Mouse (Mus musculus) frontal cortex, adult (tissue): Measurements from ENCODE around the gene Cadm4.
"Not testable (repeated sequence)": the region's sequence is repeated elsewhere in the genome, so short reads cannot be mapped to it uniquely, and the experiment has no call there.

Experiments
- ATAC-seq: cut with Nextera tagmentation; 2 replicates; pipeline ENCODE4 v1.9.2; 2017; ENCODE audit warnings: mild to moderate bottlenecking, moderate library complexity, mixed read lengths; ENCODE audit not compliant: low TSS enrichment

Cadm4 gene

DNA sequence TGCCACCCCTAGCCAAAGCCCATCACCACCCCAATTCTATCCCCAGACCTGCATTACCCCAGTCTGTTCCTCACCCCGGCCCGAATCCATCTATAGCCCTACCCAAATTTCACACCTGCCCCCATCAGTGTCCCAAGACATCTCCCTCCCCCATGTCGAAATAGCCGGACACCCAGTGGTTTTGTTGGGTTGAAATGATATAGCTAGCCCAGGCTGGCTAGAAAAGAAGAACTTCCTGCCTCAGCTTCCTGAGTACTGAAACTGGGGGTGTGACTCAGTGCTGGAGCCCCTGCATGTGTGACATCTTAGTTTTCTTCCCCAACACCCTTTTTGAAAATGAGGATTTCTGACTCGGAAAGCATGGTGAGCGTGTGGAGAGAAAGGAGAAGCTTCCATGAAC lies 15.0 kb upstream of the Cadm4 start:
- no peak for ATAC-seq

DNA sequence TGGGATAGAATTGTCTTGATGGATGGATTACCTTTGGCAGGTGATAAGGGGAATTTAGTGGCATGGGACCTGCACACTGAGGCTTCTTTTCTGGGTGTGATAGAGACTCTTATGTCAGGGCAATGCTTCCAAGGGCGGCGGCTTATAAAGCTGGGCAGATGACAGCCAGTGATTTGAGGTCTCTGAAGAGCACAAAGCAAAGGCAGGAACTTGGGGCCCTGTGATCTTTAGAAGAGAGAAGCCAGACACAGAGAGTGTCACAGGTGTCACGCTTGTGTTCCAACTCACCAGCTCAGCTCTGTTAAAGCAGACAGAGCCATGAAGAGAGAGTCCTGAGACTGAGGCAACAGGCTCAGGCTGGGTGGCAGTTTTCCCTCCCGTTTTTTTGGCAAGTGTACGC lies 13.9 kb upstream of the Cadm4 start:
- no peak for ATAC-seq

DNA sequence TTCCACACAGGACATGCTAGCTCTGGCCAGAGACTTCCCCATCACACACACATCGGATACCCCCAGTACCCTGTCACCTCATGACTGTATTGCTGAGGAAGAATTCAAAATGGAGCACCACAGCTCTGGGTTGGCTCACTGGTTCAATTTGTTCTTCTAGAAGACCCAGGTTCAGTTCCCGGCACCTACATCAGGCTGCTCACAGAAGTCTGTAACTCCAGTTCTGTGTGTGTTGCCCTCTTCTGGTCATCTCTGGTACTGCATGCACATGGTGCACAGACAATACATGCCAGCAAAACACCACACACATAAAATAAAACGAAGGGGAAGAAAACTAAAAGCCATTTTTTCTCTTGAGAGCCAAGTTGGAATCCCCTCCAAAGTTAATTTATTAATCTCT lies 12.7 kb upstream of the Cadm4 start:
- ATAC-seq, result no peak

DNA sequence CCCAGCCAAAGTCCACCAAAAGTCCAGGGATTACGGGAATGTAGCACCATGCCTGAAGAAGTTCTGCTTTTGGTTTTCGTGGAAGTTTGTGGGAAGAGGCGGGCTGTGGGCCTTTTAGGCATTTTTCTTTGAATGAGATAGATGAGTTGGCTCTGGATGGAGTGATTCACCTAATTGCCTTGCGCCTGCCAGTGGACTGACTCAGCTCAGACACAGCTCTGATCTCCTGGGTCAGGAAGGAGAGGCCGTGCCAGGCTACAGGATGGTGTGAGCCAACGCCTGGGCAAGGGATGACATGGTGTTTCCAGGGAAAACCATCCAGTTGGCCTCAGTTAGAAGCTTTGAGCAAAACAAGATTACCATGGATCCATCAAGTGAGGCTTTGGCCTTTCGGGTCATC lies 11.5 kb upstream of the Cadm4 start:
- ATAC-seq, result no peak

DNA sequence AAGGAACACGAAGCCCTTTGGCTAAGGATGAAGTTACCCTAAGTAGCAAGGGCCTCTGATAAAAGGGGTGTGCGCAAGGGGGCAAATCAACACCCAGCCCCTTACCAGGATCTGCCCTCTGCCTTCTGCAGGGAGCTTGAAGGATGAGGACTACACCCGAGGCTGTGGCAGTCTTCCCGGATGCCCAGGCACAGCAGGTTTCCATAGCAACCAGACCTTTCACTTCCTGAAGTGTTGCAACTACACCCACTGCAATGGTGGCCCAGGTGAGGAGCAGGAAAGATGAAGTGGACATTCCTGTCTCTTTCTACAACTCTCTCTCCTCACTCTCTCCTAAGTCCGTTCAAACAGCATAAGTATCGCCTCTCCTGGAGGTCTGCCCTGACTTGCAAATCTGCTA lies 9.4 kb upstream of the Cadm4 start:
- no peak for ATAC-seq

DNA sequence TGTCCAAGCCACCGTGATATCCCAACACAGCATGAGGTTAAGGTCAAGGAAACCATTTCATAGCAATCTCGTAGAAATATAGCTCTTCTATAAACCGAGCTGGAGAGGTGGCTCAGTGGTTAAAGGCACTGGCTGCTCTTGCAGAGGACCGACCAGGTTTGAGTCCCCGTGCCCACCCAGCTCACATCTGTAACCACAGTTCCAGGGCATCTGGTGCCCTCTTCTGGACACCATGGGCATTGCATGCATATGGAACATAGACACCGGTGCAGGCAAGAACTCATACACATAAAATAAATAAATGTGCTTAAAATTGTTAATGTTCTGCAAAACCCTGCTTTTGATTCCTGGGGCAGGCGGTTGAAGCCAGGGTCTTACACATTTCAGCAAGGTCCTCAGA lies 8.9 kb upstream of the Cadm4 start:
- no peak for ATAC-seq

DNA sequence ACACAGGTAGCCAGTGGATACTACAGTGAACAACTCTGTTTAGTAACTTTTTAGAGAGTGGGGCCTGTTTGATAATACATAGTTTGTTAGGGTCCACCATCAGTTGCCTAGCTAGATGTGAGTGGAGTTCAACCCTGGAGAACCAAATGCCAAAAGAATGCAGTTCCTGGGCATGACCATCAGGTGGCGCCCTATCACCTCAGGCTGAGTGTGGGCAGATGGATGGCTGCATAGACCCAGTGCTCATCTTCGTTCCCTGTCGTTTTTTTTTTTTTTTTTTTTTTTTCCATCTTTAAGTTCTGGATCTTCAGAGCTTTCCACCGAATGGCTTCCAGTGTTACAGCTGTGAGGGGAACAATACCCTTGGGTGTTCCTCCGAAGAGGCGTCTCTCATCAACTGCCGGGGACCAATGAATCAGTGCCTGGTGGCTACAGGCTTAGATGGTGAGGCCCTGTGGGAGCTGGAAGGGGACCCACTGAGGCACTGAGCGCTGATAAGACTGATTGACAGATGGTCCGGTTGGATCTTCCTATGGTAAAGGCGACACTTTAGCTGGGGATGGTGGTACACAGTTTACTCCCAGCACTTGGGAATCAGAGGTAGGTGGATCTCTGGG lies 7.8 kb upstream of the Cadm4 start:
- peak; percentile 46 for ATAC-seq

DNA sequence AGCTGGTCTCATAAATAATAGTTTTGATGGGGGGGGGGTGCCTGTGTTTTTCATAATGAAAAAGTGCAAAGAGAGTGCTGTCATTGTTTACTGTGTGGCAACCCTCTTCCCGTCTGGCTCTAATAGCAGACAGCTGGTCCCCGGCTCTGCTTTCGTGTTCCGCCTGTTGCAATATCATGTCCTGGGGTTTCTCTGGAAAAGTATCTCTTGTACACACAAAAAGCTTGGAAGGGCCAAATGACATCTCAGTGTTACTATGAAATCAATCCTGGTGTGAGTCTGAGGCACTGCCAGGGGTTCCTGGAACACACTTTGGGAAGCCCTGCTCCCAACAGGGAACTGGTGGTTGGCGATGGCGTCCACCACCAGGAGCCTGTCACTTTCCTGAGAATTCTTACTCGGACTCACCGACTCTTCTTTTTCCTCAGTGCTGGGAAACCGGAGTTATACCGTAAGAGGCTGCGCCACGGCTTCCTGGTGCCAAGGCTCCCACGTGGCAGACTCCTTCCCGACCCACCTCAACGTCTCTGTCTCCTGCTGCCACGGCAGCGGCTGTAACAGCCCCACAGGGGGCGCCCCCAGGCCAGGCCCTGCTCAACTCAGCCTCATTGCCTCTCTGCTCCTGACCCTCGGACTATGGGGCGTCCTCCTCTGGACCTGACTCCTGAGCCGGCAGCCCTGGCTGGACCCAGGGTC lies 6.9 kb upstream of the Cadm4 start:
- no peak for ATAC-seq

DNA sequence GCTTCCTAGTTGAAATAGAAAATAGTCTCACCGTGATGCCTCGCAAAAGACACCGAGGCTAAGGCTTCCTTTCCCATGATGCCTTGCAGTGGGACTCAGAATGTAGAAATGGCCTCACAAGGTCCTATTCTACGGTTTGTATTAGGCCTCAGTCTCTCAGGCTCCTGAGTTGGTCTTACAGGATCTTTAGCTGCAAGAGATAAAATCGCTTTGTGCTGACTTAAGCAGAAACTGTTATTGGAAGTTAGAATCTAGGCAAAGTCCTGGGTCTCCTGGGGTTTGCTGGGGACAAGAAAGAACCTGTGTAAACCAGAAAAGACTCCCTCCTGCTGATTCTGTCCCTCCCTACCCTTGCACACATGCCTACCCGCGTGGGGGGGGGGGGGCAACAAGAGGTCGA lies 5.5 kb upstream of the Cadm4 start:
- no peak for ATAC-seq

DNA sequence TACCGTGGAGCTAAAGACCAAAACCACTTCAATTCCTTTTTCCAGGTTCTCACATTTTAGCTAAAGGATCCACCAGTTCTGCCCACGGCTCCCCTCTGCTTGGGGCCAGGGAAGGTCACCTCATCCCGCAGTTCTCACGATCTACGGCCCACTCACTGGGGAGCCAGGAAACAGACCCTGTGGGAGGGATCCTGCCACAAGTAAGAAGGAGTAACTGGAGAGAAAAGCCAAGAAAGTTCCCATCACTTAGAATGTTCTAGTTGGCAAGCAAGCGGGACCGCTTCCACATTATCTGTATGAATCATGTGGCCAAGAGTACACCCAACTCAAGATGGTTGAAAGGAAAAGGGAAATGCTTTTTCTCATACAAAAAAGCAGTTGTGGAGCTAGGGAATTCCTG lies 5.0 kb upstream of the Cadm4 start:
- peak; percentile 18 for ATAC-seq

DNA sequence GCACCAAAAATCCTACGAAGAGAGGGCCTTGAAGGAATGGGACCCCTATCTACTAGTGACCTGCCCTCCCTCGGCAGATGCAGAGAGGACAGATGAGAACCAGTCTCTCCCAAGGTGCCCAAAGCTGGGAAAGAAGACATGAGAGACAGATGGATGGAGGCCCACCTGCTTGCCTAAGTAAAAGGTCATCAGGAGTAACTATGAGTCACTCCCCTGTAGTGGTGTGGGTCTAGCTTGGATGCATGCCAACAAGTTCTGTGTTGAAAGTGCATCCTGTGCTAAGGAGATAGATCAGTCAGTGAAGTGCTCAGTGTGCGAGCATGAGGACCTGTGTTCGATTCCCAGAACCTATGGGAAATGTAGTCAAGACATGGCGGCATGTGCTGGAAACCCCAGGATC lies 2.9 kb upstream of the Cadm4 start:
- ATAC-seq, result no peak

DNA sequence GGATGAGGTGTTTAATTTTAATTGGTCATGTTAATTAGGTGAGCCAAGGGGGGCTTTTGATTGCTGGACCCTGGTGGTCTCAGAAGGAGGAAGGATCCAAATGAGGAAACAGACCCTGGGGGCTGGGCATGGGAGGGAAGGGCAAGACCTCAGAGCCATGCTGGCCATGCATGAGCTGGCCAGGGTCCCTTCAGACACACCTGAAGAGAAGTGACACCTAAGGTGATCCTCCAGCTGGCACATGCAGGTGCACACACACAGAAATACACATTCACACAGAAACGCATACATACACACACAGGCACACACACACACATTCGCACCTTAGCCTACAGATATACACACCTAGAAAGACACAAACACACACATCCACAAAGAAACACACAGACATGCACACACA lies 2.1 kb upstream of the Cadm4 start:
- ATAC-seq, result no peak

DNA sequence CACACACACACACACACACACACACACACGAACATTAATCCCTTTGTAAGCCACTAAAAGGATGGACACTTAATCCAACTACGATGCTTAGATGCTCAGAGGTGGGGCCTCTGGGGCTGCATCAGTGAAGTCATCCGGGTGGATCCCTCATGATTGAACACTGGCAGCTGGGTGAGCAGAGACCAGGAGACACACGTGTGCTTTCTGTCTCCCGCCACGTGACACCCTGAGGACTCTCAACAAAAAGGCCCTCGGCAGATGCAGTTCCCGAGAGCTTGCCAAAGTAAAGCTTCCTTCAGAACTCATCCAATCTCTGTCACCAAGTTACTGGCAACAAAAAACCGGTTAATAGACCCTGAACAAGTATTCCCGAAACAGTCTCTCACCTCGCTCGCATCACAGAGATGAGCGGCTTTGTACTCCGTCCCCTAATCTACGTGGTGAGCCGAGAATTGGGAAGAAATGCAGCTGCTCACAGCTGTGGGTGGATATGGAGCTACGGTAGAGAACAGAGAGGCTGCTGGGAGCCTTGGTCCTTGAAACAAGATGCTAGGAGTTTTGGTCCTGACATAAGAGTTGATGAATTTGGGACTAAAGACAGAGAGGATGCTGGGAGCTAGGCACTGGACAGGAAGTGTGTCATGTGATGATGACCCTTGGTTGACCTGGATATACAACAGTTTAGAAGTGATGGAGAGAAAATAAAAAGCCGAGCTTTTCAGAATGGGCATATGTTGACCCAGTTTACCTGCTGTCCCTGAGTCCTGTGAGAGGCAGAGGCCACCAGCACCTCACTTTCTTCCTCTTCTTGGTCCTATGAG lies 1.5 kb upstream of the Cadm4 start:
- ATAC-seq, result no peak

DNA sequence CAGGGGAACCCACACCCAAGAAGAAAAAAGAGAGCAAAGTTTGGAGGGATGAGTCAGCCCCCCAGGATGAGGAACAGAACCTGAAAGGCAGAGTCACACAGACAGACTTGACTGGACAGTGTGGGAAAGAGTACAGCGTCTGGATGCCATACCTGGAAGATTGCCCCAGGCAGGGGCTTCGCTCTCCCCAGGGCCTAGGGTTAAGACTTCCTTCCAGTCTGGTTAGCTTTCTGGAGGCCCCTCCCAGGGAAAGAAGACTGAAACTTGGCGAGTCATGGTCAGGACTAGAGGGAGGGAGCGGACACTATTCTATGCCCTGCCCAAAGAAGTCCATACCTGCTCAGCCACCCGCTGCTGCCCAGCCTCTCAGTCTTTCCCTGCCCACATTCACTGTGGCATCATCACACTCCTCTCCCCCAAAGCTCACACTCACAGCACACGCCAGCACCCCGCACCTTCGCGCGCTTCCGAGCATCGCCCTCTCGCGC lies 793 bp upstream of the Cadm4 start:
- peak; percentile 43 for ATAC-seq

DNA sequence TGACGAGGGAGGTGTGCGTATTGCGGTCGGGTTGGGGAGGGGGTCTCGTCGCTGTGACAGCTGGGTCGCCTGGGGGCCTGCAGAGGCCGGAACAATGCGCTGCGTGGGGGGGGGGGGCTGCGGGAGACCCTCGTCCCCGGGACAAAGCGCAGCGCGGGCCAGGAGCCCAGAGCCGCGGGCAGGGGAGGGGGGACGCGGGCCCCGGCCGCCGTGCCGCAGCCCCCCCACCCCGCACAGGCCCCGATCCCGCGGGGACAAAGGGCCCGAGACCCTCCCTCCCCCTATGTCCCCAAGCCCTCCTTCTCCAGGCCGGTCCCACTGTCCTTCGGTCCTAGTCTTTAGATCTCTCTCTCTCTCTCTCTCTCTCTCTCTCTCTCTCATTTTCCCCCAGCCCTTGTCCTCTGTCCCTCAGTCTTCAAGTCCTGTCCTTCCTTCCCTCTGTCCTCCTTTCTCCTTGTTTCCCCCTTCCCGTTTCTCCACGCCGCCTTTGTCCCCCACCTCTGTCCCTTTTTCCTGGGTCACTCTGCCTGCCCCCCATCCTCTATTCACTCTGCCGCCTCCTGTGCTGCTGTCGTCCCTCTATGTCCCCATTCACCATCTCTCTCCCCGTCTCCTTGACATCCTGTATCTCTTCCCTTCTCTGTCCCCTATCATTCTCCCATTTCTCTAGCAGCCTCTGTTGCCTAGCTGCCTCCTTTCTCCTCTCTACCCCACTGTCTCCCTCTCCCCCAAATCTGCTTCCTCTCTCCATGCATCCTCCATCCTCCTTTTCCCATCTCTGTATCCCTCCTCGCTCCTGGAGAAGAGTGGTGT lies 591 bp downstream of the Cadm4 start:
- no peak for ATAC-seq

DNA sequence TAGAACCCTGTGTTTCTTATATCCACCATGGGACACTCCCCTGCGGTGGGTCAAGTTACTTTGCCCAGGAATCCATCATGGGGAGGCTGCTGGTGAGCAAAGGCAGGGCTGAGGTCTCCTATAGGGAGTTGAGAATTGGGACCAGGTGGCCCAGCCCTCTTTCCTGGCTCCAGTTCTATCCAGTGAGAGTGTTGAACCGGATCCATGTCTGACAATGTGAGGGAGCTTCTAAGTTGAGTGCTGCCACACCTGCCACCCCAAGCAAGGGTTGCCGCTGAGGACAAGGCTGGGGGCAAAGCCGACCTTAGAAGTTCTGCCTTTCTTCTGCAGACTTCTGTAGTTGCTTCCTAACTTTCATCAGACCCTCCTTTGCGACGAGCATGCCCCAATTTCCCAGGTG lies 1.5 kb downstream of the Cadm4 start:
- ATAC-seq, result not testable (repeated sequence)

DNA sequence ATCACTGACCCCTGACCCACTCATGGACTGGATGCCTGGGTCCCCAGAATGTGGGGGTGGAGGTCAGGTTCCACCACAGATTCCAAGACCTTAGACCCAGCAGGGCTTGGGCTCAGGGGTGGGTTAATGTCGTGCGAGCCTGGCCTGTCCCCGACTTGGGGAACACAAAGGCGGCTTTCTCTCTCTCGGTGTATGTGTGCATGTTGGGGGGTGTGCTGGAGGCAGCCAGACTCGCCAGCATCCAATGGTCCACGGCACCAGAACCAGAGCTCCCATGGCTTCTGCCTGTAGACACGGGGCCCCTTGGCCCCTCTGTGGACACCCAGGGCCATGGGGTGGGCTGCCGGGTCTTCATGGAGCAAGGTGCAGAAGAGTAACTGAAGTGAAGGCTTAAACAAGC lies 3.7 kb downstream of the Cadm4 start:
- ATAC-seq, result no peak

DNA sequence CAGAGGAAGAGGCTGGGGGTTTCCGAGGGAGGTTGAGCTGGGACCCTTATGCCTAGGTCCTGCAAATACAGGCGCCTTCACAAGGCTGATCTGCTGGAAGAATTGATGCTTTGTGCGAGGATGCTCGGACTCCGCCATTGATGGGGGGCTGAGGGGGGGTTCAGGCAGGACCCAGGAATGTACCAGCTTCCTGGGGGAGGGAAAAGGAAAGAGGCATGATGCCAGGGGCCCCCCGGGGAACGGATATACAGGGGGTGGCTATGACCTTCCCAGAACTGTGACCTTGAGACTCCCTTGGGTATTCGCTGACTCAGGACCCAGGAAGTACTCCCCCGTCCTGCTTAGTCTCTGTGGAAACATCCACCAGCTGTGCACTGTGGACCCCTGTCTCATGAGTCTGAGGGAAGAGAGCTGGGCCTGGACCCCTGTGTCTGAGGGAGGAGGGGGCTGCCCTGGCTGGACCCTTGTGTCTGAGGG lies 4.9 kb downstream of the Cadm4 start:
- no peak for ATAC-seq

DNA sequence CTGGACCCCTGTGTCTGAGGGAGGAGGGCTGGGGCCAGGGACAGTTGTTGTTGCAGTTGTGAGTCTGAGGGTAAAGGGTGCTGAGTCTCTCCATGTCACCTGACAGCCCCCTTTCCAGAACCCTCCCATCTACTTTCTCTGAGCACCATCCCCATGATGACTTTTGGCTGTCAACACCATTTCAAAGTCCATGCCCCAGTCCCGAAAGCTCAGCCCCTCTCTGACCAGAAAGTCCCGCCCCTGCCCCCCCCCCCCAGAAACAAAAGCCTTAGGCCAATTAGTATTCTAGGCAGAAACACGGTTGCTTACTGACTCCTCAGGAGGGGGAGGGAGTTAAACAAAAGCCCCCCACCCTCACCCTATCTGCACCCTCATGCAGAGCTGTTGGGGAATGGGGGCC lies 5.6 kb downstream of the Cadm4 start:
- no peak for ATAC-seq

DNA sequence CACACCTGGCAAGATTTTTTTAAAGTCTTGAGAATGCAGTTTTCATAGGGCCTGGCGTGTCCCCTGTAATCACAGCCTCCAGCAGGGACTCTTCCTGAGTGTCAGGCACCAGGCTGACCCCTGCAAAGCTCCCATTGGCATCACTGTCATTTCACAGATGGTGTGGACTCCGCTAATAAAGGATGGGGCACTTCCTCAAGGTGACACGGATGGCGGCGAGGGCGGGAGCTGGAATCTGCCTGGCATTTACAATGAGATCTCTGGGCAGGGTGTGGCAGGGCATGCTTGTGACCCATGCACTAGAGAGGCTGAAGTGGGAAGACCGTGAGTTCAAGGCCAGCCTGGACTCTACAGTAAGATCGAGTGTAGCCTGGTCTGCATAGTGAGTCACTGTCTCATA lies 6.5 kb downstream of the Cadm4 start:
- no peak for ATAC-seq

DNA sequence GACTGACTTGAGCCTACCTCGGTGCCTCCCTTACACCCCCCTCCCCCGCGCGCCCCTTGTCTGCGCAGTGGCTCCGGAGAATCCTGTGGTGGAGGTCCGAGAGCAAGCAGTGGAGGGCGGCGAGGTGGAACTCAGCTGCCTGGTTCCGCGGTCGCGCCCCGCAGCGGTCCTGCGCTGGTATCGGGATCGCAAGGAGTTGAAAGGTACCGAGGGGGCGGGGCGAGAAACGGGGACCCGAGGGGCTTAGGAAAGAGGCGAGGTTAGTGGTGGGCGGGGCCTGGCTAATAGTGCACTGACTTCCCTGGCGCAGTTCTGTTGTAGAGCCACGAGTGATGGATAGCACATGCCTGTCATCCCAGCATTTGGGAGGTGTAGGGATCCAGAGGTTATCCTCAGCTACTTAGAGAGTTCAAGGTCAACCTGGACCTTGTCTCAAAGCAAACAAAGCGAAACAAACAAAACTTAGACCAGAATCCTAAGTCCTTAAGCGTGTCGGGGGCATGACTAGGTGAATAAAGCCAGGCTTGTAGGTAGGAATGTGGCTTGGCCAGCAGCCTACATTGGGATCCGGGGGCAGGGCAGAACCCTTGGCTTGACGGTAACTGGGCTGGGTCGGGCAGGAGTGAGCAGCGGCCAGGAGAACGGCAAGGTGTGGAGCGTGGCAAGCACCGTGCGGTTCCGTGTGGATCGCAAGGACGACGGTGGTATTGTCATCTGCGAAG lies 18.2 kb downstream of the Cadm4 start:
- ATAC-seq, result no peak
